Mouse (Mus musculus) 3134 (cell line): ENCODE measurements around the gene Afap1l2.

Source experiments
- DNase-seq: peaks from one replicate; pipeline ENCODE4 v3.0.0-alpha.2; 2011; ENCODE audit warnings: low spot score; ENCODE audit not compliant: insufficient read length; ENCODE audit errors: extremely low read depth

Afap1l2 gene

DNA sequence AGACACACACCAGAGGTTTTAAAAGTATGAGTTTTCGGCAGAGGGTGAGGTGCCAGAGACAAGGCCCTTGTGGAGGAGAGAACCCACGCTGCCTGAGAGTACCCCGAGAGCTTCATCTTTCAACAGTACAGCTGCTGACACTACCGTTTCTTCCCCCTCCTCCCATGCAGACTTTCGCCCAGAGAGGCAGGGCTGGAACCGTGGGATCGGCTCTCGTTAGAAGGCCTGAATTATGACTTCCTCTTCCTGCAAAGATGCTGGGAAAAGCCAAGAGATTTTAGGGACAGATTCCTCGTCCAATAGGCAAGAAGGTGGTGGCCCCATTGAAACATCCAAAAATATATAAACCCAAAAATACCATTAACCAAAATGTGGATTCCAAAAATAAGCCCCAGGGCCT is 63.8 kb downstream of the Afap1l2 start:
- no peak for DNase-seq

DNA sequence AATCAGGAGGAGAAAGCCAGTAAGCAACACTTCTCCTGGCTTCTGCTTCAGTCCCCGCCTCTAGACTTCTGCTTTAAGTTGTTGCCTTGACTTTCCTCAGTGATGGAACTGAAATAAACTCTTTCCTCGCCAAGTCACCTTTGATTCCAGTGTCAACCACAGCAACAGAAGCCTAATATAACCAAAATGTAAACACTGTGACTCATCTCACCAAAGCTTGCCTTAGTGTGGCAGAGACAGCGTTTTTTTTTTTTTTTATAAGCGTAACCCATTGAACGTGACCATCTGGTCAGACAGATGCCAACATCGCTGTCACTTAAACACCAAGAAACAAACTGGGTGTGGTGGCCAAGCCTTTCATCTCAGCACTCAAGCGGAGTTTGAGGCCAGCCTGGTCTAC is 65.8 kb downstream of the Afap1l2 start:
- peak; percentile 67 for DNase-seq

GRCm38 (mm10) chr19:56940507-56940906 is 67.5 kb downstream of the Afap1l2 start:
- peak; percentile 63 for DNase-seq

- peak; percentile 95 for DNase-seq
Observed at GRCm38 (mm10) chr19:56939826-56940225, 68.2 kb downstream of the Afap1l2 start.

- DNase-seq, result no peak
Observed at GRCm38 (mm10) chr19:56937911-56938310, 70.1 kb downstream of the Afap1l2 start.

DNA sequence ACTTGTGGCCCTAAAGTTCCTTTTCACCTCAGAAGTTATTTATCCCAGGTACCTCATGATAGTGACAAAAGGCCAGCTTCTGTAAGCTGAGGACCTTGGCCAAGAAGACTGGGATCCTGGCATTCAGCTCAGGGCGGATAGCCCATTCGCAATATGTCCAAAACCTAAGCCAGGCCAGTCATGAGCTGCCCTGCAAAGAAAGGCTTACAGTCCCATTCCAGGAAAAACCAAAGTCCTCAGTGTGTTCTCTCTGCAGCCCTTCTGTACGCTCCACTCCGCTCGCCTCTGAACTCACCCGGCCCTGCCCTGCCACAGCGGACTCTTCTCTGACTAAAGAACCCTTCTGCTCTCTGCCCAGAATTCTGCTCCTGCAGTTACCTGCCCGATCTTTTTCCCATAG is 71.8 kb downstream of the Afap1l2 start:
- no peak for DNase-seq

- no peak for DNase-seq
Observed at GRCm38 (mm10) chr19:56935777-56936176, 72.3 kb downstream of the Afap1l2 start.

GRCm38 (mm10) chr19:56935111-56935510 is 72.9 kb downstream of the Afap1l2 start:
- peak; percentile 76 for DNase-seq

DNA sequence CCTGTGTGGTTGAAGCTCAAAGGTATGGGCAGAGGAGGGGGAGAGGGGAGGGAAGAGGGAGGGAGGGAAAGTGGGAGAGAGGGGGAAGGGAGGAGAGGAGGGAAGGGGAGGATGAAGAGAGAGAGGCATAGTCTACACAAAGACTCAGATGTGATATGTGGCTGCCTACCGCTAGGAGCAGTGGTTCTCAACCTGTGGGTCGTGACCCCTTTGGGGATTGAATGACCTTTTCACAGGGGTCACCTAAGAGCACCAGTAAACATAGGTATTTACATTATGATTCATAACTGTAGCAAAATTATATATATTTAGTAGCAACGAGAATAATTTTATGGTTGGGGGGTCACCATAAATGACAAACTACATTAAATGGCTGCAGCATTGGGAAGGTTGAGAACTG is 74.2 kb downstream of the Afap1l2 start:
- DNase-seq, result no peak

DNA sequence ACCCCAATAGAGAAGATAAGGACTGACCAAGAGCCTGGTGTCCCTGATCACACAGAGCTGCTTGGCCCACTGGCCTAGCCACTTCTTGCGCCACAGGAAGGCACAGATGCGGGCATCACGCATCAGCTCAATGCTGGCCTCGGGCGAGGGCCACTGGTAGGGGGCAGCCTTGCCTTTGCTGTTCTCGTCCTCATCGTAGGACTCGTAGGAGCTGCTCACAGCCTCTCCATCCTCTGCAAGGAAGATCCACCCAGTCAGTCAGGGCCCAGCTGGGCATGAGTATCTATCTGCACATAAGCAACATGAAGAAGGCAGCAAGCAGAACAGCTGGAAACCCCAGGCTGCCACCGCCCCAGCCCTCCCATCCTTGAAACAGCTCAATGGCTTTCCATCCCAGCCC is 78.0 kb downstream of the Afap1l2 start:
- DNase-seq, result no peak

GRCm38 (mm10) chr19:56929392-56929791 is 78.6 kb downstream of the Afap1l2 start:
- peak; percentile 54 for DNase-seq

DNA sequence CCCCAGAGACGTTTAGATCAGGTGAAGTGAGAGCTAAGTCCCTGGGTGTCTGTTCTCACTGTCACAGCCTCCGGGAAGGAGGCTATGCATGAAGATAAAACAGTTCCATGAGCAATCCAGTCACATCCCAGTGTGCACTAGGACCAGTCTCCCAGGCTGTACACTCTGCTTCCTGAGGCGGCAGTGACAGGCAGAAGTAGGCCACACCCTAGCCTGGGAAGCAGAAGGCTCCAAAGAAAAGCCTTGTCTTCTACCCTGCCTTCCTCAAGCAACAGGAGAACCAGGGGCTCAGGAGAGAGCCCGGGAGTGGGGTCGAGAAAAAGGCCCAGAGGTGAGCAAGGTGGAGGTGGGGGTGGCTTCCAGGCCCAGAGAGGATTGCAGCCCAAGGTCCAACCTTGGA is 86.3 kb downstream of the Afap1l2 start:
- DNase-seq, result no peak

GRCm38 (mm10) chr19:56920232-56920631 is 87.8 kb downstream of the Afap1l2 start:
- DNase-seq, result no peak

- peak; percentile 71 for DNase-seq
Observed at GRCm38 (mm10) chr19:56919628-56920027, 88.4 kb downstream of the Afap1l2 start.

DNA sequence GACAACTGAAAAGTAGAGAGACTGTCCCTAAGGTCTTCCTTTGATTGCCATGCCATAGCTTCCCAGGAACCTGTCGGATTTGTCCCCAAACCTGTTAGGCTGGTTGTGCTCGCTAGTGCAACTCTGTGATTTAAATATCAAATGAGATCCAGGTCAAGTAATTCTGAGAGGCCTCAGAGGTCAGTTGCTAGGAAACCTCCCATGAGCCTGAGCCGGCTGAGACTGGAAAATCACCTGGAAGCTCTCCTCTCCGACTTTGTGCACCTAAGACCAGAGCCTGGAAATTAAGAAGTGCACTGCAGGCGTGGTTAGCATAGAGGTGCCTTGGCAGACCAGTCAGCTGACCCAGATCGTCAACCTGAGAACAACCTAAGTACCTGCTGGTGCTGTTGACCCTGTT is 92.9 kb downstream of the Afap1l2 start:
- DNase-seq, result no peak

GRCm38 (mm10) chr19:56914658-56915057 is 93.4 kb downstream of the Afap1l2 start:
- no peak for DNase-seq

- DNase-seq, result no peak
Observed at GRCm38 (mm10) chr19:56913761-56914160, 94.3 kb downstream of the Afap1l2 start.

DNA sequence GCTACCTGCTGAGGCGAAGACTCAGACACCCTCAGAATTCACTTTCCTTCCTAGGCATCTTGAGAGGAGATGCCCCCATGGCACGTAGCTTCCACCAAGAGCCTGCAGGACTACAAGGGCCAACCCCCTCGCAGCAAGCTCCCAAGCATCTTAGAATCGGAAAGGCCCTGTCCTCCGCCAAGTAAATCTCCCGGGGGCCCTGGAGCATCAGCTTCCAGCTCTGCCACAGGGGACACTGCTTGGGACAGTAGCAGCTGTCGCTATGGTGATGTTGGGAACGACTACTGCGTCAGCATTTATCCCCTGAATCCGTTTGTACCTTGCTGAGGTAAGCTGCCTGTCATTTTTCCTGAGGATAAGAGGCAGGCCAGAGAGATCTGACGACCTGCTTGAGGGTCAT is 97.5 kb downstream of the Afap1l2 start:
- no peak for DNase-seq

- DNase-seq, result no peak
Observed at GRCm38 (mm10) chr19:56908472-56909270, 99.4 kb downstream of the Afap1l2 start.

DNA sequence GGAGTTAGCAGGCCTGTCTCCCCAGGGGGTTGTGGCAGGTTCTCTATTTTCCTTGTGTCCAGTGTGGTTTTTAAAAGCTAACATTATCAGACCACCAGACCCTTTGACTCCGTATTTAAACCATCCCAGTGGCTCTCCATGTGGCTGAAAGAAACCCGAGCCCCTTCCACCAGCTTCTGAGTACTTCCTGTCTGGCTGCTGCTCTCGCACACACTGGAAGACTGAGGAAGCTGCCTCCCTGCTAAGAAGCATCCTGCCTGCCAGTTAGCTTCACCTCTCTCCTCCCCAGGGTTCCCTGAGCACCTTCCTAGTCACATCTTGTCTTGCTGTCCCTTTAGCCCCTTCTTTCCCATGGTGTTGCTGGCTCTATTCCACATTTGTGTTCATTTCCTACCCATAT is 100.2 kb downstream of the Afap1l2 start:
- DNase-seq, result no peak

DNA sequence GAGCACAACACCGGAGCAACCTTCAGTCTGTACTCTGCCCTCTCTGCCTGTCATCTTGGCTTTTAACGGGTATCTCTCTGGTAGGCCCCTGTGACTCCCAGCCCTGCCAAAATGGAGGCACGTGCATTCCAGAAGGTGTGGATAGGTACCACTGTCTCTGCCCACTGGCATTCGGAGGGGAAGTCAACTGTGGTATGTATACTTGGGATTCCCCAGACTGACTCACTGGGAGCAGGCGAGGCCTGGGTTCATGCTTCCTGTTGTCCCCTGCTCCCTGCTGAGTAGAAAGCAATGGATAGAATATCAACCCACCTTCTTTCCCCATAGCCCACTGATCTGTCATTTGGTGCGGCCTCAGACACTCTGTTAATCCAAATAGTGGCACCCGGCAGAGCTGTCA is 102.6 kb downstream of the Afap1l2 start:
- DNase-seq, result no peak

- DNase-seq, result no peak
Observed at GRCm38 (mm10) chr19:56904095-56904494, 103.9 kb downstream of the Afap1l2 start.

DNA sequence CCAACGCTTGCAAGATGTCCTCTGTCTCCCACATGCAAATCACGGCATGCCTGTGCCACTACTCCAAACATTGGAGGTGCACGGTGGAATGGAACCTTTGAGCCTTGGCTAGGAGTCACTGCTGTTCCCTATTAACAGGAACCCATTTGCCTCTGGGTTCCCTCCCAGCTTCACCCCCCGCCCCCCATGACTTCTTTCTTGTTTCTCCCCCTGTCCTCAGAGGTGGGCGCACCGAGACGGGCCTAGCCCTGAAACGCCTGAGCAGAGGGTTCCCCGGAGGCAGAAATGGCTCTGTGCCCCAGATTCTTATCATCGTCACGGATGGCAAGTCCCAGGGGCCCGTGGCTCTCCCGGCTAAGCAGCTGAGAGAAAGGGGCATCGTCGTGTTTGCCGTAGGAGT is 110.4 kb downstream of the Afap1l2 start:
- no peak for DNase-seq
